Mouse (Mus musculus) thymus, adult 2 months (tissue): ENCODE data around the gene Vegfa.

Source experiments
- CTCF ChIP-seq: fragments of 200-500 bp; IDR thresholded peaks from 2 replicates; pipeline ENCODE4 v1.5.1; 2012; ENCODE audit warnings: mild to moderate bottlenecking, control low read depth, low read length, moderate library complexity, borderline replicate concordance; ENCODE audit not compliant: control insufficient read depth, poor library complexity, insufficient read depth; ENCODE audit errors: extremely low read depth
- POLR2A ChIP-seq: fragments of 200-500 bp; IDR thresholded peaks from 2 replicates; pipeline ENCODE4 v1.6.1; 2012; ENCODE audit warnings: mild to moderate bottlenecking, low read length, control low read depth, moderate library complexity; ENCODE audit not compliant: control insufficient read depth, poor library complexity, insufficient read depth; ENCODE audit errors: extremely low read depth

GRCm38 (mm10) chr17:46075116-46075485, 42.9 kb upstream of the Vegfa start:
- TF ChIP-seq CTCF (peak; percentile 50; the same call in 1 of the 2 replicates), POLR2A (no peak)
